Mouse (Mus musculus) mesoderm, embryonic 11.5 days (tissue): ENCODE results near the gene Grb7.

Source experiments
- DNase-seq: peaks from one replicate; pipeline ENCODE4 v3.0.0-alpha.2; 2012; ENCODE audit warnings: low read depth, low spot score

Grb7 gene

DNA sequence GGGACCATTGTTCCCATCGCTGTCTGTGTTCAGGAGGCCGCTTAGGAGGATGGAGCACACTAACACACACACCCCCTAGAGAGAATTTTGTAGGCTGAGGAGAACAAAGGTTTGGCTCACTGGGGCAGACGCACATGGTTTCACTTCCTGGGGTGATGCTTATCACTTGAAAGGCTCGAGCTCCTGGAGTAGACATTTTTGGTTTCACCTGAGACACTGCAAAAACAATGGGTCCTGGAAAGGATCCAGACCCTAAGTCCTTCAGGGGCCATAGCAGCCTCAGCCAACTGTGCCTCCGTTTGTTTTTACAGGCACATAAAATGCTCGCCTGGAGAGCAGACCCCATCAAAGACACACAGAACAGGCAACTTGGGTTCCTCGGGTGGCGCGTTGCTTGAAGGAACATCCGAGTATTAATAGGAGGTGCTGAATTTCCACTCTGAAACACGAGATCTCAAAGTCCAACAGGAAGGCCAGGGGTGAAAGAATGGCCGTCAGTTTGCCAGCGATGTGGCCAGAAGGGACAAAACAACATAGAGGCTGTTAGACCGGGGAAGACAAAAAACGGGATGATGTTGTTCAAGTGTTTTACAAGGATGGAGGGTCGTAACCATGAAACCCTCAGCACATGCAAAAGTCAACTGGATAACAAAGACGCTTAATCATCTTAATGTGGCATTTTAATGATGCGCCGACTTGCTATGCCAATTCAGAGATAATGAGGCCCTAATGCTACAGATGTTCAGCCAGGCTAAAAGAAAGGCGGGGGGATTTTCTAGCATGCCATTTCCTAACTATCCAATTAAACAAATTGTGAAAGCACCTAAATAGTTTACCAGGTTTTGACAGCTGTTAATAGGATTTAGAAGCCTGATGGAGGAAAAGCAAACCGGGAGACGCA is 51.4 kb downstream of the Grb7 start:
- DNase-seq = peak; percentile 73

DNA sequence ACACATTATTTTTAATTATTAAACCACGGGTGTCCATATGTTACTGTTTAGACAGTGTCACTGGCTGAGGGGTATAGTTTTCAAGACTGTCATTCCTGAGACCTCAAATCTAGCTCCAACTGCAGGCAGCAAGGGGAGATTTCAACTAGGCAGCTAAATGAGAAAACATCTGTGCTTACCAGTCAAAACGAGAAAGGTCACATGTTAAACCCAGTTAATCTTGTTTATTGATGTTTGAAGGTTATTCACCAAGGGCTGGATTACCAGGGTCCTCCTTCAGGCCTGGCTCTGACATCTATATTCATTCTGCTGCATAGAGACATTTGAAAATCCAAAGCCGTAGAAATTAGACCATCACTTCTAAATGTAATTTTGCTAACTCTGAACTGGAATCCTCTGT is 58.7 kb downstream of the Grb7 start:
- no peak for DNase-seq
